Mouse (Mus musculus): ENCODE results near the gene Pnkp.

GRCm38 (mm10) chr7:44809466-44809865 is 47.5 kb upstream of the Pnkp start:
- TF ChIP-seq CTCF (IDR thresholded peaks at IDR 0.05; ENCODE audit: control insufficient read depth, insufficient read depth, low read length) (no peak), POLR2A (IDR thresholded peaks at IDR 0.05; ENCODE audit: borderline replicate concordance, control insufficient read depth, low read depth, low read length) (no peak)

Data from bone marrow, adult 2 months (tissue).